Mouse (Mus musculus) CD8-positive naive resting alpha-beta T cell, adult 2 months (primary cell): ENCODE results near the gene Plpp1.

Experiments used
- DNase-seq, 2 experiments: peaks; one replicate each; pipeline ENCODE4 v3.0.0; 2022; ENCODE audit warnings: low read depth in 2 of 2, low spot score in 2 of 2

Plpp1 gene

DNA sequence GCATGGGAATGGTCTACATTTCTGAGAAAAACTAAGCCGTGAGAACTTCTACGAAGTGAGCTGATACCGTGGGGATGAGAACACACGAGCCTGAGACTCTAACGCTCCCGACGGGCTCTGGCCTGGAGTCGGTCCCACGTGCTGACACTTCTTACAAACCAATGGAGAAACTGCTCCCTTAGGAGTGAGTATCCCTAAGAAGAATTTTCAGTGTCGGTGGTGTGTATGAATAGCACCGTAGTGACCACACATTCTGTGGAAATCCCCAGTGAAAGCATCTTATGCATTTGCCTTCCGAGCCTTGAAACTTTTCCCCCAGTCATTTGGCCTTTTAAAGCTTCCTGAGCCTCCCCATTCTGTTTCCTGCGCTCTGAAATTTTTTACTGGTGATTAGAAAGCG is 27.7 kb upstream of the Plpp1 start:
- no peak for DNase-seq

DNA sequence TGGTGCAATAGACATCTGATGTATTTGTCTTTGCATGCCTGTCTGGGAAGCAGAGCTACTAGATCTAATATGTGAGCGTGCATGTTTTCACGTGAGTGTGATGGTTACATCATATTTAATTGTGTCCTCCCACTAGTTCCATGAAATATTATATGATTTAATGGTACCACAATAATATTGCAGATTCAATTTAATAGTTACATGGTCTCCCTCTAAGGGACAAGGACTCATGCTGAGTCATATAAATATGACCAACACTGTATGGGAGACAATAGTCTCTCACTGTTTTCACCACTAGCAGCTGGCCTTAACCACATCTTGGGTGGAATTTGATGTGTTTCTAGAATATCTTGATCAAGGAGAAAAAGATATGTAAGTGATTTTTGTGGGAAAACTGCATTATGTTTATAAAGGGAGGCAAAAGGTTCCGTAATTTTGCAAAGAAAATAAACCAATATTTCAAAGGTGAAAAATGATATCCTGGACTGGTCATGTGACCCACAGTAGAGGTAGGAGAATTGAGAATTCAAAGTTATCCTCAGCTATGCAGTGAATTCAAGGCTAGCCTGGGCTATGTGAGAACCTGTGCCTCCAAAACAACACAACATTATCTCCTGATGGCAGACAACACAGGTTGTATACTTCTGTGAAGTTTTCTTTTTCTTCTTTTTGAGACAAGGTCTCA is 26.5 kb upstream of the Plpp1 start:
- DNase-seq, result no peak

DNA sequence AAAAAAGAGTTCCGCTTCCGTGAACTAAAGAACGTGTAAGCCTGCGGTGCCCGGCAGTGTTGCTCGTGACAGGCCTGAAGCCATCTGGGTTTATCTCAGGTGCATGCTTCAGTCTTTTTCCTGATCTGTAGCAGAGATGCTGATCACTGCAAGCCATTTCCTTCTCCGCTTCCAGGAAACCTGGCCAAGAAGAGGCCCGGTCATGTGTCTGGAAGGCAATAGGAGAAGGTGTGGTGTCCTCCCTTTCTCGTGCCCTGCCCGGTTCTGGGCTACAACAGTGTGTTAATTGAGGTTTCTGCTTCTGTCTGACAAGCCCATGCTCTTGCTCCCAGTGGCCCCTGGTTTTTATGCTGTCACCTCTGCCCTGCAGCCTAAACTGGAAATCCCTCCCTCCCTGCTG is 24.7 kb upstream of the Plpp1 start:
- DNase-seq, result no peak

DNA sequence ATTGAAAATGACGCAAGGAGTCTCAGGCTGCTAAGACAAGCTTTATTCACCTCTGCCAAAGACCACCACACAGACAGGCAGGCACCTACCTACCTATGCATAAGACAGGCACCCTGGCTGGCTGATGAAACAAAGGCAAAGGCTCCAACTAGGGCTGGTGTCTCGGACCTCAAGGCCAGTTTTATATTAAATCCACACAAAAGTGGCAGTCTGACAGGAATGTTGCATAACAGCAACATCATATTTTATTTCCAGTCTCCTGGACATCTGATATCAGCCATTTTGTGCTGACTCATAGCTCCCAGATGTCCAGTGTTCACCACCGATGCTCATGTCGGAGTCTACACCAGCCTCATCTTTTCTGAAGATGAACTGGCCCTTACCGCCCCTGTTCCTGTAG is 22.2 kb upstream of the Plpp1 start:
- DNase-seq, result no peak

DNA sequence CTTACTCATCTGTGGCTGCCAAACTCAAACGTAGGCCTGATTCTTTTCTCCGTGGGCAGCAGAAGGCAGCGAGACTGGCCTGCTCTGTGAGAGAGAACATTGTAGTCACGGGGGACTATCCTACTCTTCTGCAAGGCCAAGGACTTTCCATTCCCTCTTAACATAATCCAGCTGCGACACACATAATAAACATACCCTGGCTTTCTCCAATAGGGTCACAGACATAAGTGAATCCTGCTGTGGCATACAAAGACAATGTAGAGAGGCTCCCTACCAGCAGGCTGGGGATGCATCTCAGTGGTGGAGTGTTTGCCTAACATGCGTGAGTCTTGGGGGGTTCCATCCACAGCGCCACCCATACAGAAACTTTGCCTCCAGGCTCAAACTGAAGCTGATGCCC is 15.3 kb upstream of the Plpp1 start:
- no peak for DNase-seq

DNA sequence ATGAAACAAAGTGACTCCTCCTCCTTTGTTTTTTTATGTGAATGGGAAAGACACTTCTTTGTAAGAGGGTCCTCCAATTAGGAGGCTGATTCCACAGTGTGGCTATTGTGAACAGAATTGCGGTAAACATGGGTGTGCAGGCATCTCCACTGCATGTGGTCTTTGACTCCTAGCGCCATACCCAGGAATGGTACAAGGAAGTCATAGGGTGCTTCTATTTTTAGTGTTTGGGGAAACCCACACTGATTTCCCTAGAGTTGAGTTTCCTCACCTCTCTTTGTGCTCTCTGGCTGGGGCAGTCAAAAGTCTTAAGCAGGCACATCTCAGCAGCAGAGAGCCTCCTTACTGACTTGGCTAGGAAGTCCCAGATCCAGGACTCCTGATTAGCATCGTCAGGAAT is 14.4 kb upstream of the Plpp1 start:
- DNase-seq, result no peak

DNA sequence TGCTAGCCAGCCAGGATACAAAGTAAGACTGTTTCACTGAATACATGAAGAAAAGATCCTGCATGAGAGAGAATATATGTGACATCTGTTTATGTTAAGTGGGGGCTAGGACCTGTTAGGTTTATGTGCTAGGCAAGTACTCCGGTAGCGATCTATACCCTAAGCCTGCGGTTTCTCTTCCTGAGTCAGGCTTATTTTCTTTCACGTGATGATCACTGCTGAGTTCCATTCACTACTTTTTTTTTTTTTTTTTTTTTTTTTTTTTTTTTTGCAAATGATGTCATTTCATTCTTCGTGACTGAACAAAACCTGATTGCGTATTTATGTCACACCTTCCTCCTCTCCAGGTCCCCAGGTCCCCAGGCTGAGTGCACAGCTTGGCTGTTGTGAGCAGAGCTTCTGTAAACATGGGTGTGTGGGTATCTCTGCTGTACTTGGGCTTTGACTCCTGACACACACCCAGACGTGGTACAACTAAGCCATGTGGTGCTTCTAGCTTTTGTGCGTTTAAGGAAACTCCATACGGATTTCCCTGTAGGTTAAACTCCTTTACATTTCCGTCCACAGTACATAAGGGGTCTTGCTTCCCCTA is 13.6 kb upstream of the Plpp1 start:
- DNase-seq, result no peak

DNA sequence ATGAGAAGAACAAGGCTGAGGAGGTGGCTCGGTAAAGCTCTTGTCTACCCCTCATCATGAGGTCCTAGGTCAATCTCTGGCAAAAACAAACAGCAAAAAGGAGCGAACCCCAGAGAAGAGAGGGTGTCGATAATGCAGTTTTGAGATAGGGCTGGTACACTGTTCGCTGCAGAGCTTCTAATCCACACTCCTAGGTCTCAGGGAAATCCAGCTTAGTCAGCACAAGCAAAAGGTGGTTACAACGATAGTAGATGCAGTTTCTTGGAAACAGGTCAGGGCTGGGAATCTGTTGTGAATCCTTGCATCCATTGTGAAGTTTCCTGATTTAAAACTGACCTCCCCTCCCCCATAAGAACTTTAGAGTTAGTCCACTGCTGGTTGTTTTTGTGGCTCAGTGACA is 9.8 kb upstream of the Plpp1 start:
- no peak for DNase-seq

DNA sequence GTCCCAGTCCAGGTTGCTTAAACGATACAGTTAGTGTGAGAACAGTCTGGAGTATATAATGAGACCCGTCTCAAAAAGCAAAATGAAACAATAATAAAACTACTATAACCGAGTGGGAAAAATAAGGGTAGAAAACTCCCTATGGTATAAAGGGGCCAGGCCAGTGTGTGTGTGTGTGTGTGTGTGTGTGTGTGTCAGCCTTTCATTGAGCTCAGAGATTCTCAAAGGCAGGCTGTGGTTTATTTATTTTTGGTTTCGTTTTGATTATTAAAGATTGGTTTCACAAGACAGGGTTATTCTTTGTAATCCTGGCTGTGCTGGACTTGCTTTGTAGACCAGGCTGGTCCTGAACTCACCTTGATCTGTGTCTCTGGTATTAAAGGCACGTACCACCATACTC is 8.7 kb upstream of the Plpp1 start:
- no peak for DNase-seq

DNA sequence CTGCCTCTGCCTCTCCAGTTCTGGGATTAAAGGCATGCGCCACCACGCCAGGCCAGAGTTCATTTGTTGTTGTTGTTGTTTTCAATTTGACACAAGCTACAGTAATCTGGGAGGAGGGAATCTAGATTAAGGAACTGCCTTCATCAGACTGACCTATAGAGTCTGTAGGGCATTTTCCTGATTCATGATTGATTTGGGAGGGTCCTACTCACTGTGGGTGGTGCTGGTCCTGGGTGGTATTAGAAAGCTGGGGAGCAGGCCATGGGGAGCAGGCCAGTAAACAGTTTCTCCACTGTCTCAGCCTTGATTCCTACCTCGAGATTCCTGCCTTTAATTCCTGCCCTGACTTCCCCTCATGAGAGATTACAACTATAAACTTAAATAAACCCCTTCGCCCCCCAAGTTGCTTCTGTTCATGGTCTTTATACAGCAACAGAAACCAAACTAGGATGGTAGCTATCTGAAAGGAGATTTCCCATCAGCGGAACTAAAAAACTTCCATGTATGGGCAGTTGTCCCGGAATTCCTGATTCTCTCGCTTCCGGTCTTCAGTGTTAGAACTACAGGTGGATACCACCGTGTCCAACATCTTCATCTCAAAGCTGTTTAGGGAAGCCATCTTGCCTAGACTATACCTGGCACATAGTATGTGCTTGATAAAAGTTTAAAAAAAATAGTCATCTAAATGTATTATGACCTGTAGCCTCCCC is 2.2 kb upstream of the Plpp1 start:
- no peak for DNase-seq

DNA sequence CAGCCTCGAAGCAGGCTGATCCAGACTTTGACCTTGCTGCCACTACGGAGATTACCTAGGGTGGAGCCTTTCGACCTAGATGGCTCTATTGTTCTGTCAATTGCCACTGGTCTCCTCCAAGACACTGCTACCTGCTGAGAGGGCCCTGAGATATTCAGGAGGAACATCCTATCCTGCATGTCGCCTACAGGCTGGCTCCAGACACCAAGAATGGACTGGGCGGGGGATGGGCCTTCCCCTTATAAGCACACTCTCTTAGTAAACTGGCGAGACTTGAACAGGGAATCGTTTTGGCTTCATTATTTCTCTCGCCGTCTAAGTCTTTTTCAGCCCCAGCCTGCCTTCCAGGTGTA is 1.7 kb upstream of the Plpp1 start:
- no peak for DNase-seq

DNA sequence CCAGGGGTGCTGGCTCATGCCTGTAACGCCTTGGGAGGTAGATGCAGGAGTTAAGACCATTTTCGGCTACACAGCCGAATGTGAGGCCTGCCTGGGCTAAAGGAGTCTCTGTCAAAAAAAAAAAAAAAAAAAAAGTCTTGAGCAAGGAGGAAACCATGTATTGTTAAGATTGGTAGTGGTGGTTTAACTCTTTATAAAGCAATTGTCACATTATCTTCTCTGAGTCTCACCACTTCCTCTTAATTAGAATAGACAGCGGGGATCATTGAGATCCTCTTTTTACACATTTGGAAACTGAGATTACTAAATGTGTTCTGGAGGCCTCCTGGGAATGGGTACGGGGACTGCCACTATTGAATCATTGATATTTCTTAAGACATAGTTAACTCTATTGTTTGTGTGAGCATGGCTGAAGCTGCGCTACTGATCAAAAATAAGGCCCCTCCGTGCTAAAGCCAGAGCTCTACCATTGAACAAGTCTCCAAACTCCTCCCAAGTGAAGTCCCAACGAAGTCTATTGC is 811 bp upstream of the Plpp1 start:
- no peak for DNase-seq

DNA sequence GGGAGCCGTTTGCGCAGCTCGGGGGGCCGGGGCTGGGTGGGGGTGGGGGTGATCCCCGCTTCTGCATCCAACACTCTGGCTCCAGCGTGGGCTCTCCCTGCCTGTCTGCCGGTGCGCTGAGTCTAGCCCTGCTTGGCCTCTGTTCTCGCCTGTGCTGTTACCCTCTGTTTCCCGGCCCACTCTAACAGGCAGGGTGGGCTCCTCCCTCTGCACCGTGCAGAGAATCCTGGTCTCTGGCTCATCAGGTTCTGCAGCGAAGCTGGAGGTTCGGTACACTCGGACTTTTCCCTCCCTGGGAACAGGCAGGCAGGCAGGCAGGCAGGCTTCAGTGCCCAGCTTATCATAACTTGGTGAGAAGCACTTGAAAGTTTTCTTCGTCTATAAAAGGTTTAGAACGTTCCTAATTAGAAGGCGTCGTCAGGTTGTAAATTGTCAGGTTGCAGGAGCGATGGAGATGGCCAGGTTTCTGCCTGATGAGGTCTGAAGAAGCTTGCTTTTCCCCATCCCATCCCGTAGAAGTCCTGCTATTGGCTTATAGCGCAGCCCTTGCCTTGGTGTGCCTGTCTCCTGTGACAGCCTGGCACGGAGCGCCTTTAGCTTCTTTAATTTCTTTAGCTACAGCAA is 901 bp downstream of the Plpp1 start:
- DNase-seq, result peak in 1 of 2 experiments; percentile 5

DNA sequence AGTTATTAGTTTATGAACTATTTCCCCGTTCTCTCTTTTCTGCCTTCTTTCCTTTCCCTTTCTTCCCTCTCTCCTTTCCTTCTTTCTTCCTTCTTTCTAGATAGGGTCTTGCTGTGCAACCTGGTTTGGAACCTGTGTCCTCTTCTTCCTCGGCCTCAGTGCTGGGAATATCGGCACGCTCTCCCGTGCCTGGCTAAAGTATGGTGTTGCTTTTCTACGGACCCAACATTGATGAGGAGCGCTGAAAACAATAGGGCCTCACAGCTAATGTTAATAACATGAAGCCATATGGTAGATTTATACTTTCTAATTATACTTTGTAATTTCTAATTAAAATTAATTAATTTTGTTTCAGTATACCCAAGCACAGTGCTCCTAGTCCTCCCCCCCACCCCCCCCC is 2.5 kb downstream of the Plpp1 start:
- DNase-seq, result no peak

DNA sequence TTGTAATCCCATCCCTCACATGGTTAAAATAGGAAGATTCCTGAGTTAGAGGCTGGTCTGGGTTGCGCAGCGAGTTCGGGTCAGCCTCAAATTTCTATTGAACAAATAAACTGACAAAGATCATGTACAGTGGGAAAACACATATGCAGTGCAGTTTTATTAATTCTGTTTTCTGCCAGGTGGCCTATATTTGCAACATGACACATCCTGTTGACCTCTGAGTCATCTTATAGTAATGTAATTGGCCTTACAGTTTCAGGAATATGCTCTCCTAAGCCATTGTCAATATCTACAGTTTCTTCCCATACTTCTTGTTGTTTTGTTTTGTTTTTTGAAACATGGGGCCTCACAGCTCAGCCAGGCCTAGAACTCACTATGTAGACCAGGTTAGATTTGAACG is 3.1 kb downstream of the Plpp1 start:
- no peak for DNase-seq

DNA sequence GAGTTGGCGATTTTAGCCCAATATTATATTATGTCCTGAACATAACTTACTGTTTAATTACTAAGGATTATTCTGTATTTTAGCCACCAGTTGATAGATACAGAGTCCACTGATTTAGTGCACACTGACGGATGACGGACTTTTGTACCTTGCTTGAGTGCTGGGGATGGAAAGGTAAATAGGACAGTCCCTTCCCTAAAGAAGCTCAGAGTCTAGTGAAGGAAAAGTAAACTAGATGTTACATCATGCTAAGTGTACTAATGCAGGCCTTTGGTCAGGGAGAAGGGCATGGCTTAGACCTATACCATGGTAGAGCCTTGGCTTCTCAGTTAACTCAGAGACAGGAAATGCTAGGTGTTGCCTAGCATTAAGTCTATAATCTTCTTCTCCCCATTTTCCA is 4.9 kb downstream of the Plpp1 start:
- no peak for DNase-seq

DNA sequence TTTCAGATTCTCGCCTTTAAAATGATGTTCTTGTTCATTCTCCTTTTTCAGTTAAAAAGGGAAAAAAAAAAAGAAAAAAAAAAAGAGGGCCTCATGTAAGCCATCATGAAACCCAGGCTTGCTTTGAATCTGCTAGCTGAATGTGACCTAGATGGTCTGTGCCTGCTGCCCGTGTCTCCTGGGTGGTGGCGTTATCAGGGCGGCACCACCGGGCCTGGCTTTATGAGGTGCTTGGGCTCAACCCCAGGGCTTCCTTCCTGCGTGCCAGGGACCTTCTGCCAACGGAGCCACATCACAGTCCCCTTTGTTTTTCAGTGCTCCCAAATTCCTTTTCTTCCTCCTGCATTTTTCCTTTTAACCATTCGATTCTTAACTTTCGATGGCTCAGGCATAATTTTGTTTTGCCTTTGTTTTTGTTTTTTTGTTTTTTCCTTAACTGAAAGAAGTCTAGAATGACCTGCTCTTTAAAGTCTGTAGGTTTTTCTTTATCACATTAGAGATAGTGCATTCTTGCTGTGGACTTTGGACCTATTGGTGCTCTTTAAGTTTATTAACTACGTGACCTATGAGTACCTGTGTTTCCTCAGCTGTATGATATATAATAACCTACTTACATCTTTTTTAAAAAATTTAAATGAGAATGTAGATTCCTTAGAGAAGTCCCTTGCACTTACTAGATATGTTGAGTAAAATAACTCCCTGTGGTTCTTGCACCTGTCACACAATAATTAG is 7.5 kb downstream of the Plpp1 start:
- no peak for DNase-seq

DNA sequence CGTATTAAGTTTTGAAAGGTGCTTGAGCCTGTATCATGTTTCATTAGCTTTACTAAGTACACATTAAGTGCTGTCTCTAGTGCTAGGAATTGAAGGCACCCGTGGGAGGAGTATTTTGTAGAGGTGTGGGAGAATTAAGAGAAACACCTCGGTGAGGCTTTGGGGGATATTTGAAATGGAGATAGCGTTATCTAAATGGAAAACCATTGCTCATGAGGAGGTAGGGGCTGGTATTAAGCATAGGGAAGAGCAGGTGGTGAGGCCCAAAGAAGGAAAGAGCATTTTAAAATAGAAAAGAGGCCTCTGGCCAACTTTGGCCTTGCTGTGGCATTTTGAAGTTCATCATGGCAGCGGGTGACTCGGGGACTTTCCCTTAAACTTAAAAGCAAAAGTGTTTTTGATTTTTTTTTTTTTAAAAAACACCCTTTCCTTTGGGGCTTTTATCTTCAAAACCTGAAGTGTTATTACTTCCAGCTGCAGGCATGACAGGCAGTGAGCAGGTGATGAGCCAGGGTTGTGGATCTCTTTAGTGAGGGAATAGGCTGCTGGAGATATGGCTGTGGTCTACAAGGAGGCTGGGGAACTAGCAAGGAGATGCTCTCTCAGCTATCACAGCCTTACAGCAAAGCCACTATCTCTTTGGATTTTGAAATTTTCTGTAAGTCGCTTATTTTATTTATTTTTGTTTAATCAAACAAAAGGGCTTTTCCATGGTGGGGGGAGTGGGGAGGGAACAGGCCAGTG is 9.1 kb downstream of the Plpp1 start:
- DNase-seq, result no peak

DNA sequence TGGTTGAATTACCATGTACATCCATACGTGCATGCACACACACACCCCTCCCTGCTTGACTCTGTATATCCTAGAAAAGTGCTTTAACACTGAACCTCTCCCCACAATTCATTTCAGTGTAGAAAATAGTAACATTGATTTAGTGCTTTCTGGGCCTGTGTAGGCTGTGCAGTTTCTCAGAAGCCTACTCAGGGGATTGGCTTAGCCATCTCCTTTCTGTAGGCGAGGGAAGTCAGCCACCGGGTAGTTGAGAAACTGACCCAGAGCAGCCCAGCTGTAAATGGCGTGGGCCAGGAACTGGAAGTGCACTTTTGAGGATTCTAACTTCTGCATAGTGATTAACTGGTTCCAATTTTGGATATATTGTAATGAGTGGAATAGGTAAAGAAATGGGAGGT is 9.7 kb downstream of the Plpp1 start:
- DNase-seq, result no peak

DNA sequence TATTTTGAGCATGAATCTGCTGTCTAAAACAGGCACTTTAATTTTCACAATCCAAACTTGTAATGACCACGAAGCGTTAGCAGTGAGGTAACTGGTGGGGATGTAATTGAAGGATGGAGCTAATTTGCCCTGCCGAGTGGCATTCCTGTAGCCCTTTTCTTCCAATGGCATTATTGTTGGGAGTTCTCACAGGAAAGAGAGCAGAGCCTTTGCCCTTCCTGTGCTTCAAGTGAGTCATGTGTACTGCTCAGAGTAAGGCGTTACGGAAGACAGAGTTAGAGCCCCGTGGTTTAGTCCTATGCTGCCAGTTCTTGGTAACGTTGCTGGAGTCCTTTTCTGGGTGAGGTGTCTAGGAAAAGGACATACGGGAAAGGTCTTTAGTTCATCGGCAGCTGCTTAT is 10.2 kb downstream of the Plpp1 start:
- no peak for DNase-seq
